Mouse (Mus musculus): ENCODE data around the gene Dld.

DNA sequence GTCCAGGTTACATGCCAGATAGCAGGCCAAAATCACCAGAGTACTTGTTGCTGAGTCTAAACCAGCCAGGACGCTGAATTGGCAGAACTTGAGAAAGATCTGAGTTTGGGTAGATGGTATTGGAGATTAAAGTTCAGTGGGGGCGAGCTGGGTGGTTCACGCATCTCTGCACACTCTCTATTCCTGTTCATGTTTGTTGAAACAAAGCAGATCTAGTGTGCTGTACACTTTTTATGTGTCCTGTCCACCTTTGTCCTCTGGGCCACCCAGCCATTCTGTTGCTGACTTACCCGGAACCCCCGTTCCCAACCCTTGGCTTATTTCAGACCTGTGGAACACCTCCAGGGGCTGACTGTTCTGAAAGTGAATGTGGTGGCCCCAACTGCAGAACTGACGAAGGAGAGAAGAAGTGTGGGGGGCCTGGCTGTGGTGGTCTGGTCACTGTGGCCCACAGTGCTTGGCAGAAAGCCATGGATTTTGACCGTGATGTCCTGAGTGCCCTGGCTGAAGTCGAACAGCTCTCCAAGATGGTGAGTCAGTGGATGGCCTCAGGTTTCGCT, 28.0 kb downstream of the Dld start:
- TF ChIP-seq GATA1 (IDR thresholded peaks at IDR 0.05; ENCODE audit: borderline replicate concordance, low read length): no peak
- TF ChIP-seq FLI1 (IDR thresholded peaks at IDR 0.05; ENCODE audit: low read length): no peak
